Mouse (Mus musculus): ENCODE results near the gene Cog6. TPM values are rescaled to one million over a fixed set of nuclear protein-coding genes. Genes with fewer than 3 reads are reported as not detected.
A peak's percentile ranks its signal among the peaks of the same experiment; 100 is the strongest.
"Not testable (repeated sequence)": the region's sequence is repeated elsewhere in the genome, so short reads cannot be mapped to it uniquely, and the experiment has no call there.

The Cog6 gene
- polyA plus RNA-seq, 1 experiment from 2014 or later = 37.4 TPM

DNA sequence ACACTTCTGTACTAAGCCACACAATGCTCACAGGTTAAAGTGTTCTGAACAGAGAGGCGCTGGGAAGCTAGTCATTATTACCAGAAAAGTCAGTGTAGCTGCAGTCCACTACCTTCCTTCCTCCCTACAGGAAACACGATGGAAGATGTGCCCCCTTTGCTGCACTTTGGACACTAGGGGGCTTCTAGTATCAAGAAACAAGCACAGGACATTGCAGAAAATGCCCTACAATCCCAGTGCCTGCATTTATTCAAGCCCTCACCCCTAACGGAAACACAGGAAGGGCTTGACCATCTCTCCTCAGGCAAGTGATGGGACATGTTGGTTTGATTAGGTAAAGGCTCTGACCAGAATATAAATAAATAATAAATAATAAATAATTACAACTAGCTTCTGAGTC lies 16.4 kb upstream of the Cog6 start:
- peak; percentile 34 for DNase-seq (ENCODE audit: low spot score)

DNA sequence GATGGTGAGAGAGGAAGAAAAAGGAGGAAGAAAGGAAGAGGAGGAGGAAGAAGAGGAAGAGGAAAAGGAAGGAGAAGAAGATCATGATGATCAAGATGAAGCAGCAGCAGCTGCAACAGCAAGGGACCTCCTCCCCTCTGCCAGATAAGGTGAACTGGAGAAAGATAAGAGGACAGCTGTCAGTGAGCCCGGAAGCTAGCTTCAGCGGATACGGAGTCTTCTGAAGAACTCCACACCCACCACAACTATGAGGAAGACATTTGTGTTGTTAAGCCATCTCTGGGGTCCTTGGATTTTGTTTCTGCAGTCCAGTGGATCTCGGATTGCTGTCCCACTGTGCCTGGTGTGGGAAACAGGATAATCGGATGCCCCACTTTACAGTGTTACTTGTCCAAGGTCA lies 15.4 kb upstream of the Cog6 start:
- DNase-seq (ENCODE audit: low spot score) = peak; percentile 81

DNA sequence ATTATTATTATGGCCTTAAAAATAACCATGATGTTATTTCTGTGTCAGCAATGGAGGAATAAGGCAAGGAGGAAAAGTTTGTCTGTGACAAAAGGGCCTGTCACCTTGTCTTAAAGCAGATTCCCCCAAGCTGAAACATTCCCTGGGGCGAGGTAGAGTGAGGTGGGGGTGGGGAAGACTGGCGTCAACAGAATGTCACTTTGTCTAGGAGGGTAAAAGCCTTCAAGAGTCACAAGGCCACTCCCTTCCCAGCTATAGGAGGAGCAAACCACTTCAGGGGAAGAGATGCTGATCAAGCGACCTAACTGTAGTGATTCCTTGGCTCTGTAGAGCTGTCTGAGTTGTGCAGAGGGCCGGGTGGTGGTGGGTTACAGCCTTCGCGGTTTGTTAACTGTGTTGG lies 14.5 kb upstream of the Cog6 start:
- DNase-seq (ENCODE audit: low spot score) = peak; percentile 3

DNA sequence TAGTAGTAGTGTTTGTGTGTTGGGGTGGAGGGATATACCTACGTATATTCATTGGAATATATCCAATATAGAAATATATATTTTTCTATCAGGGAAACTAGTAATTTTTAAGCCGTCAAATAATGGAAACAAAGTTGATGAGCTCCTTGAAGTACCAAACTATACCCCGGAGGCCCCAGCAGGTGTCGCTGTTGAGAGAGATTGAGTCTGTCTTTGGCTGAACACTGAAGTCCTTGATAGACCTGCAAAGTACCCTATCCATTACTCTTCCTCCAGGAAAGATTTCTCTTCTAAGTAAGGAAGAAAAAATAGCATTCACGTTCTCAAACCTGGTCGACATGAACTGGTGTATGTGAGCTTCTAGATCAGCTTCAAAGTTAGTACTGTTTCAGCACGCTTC lies 12.0 kb upstream of the Cog6 start:
- peak; percentile 73 for DNase-seq (ENCODE audit: low spot score)

DNA sequence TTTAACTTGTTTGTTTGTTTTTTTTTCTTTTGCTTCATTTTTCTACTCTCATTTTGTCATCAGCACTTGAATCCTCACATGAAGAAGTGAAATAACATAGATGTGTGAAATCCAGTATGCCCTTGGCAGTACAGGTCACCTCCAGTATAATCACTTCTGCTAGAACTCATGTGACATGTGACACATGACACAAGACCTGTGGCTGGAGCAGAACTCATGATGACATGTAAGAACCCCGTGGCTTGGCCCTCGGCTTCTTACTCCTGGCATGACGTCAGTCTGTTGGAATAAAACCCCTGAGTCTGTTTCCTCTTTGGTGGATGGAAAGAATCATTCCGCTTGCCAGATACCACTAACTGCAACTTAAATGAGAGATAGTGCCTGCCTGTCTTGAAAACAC lies 10.3 kb upstream of the Cog6 start:
- DNase-seq (ENCODE audit: low spot score) = no peak

DNA sequence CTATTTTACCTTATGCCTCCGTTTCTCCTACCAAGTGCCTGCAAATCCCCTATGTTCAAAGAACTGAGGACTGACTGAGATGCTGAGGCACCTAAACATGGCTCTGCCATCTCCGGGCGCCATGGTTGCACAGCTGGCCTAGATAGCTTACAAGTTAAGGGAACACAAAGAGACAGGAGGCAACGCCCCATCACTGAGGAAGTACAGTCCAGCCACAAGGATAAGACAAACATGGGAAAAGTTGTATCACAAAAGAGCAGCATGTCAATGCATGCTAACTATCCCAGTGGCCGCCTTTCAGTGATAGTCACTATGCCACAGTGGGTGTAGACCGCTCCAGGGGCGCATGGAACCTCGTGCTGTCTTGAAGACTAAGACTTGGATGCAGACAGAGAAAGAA lies 9.6 kb downstream of the Cog6 start:
- no peak for DNase-seq (ENCODE audit: low spot score)

DNA sequence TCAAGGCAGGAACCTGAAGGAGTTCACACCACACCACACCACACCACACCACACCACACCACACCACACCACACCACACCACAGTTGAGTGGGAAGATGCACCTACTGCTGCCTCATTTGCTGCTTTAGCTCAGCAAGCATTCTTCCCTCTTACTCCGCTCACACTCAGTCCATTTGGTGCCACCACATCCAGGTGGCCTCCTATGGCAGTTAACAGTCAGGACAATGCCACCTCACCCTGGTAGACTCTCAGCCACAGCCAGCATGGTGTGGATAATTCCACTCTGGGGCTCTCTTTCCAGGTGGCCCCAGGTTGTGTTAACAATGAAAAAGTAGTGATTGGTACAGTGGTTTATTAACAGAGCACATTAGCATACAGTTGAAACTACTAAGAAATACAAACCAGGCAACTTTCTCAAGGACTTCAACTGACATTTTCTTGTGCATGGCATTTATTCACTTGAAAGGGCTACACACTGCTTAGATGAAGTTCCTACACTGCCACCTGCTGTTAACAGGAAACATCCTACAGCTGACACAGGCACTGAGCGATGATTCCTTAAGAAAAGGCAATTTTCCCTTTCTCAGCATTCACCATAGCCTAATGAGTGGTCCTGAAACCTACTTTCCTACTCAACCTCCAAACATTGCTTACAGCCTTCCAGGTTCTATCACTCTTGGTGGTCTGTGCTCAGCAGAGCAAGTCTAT lies 12.5 kb downstream of the Cog6 start:
- peak; percentile 67 for DNase-seq (ENCODE audit: low spot score)

DNA sequence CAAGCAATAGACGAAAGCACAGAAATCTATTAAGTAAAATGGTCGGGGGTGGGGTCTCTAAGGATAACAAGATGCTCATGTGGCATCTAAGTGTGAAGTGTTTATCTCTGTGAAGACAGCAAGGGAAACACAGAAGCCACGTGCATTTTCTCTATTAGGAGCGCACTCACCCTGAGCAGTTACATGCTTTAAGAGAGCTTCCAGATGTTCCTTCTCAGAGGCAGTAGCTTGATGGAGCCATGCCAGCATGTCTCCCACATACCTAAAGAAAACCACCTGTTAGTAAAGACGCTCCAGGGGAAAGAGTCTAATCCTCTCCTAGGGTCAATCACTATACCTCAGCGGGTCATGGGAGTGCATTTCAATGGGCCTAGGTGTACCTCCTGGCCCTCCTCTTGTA lies 15.0 kb downstream of the Cog6 start:
- no peak for DNase-seq (ENCODE audit: low spot score)

DNA sequence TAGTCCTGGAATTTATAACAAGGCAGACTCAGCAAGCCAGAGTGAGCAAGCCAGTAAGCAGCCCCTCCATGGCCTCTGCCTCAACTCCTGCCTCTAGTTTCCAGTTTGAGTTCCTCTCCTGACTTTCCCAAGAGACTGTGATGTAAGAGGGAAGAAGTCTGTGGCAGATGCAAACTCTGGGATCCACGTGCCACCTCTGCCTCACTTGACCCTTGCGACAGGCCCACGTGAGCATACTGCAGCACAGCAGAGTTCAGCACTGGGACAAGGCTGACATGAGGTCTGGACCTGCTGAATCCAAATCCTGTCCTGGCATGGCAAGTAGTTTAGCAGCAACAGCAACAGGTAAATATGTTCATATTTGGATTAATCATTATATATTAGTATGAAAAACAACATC lies 17.0 kb downstream of the Cog6 start:
- DNase-seq (ENCODE audit: low spot score) = no peak

DNA sequence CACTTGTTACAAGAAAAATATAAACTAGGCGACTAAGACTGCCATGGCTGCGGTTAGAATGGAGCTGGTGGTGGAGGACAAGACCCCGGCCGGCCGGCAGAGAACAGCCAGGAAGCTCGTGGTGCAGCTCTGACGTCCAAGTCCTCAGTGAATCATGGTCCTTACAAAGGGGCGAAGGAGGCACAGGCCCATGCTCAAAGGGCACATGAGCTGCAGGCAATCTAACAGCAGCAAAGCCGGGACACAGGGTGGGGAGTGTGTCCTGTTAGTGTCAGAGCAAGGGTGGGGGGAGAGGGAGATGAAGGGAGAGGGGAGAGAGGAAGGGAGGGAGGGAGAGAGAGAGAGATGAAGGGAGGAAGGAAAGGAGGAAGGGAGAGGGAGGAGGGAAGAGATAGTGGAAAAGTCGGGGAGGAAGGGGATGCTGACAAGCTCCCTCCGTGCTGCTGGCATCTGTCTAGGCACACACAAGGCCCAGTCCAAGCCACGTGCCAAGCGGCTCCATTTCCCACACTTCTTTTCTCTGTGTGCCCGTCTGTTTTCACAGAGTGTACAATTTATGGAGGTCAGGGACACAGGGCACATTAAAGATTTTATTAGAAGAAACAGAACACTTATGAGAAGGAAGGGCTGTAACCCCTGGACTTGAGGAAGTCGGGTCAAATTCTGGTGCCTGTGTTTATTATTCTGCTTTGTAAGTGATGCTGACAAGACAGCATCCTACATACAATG lies 17.9 kb downstream of the Cog6 start:
- DNase-seq (ENCODE audit: low spot score) = no peak

DNA sequence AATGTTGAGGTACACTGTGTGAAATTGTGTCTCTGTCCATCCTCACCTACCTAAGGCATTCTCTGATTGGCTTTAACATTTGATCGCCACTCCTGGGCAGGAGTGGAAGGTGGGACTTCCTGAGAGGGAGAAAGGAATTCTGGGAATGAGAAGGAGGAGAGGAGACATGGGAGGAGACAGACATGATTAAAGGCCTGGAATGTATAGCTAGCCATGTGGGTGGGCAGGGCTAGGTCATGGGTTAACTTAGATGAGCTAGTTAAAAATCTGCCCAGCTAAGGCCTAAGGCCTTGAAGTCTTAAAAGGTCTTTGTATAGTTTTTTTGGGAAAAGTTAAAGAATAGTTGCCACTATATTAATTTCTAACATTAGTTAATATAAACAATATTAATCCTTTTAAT lies 19.7 kb downstream of the Cog6 start:
- DNase-seq (ENCODE audit: low spot score) = no peak

DNA sequence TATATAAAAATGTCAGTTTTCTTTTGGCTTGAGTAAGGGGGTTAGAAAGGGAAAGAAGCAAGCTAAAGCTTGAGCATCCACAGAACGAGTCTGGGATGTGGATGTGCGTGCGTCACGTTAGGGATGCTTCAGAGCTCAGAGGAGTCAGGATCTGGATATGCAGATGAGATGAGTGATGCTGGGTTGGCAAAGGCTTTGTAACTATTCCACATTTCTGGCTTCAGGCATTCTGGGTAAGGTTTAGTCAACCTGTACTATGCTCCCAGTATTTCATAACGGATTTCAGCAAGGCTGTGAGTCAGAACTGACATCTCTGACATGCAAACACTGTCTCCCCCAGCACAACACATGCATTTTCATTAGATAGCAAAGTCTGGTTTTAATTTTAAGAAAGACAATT lies 20.4 kb downstream of the Cog6 start:
- DNase-seq (ENCODE audit: low spot score) = no peak

DNA sequence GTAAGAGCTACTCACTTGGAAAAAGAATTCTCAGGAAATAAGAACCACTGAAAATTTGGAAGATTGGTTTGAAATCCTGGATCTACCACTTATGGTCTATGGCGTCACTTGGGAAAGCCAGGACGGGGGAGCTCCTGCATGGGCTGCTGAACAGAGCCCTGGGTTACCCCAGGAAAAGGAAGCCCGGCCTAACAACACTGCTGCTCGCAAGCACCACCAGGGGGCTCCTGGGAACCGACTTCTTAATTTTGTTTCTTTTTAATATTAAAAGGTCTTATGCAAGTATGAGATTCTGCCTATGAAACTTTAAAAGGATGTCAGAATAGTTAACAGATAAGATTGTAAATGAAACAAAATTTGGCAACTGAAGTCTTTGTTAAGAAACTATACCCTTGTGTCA lies 22.4 kb downstream of the Cog6 start:
- DNase-seq (ENCODE audit: low spot score) = no peak

DNA sequence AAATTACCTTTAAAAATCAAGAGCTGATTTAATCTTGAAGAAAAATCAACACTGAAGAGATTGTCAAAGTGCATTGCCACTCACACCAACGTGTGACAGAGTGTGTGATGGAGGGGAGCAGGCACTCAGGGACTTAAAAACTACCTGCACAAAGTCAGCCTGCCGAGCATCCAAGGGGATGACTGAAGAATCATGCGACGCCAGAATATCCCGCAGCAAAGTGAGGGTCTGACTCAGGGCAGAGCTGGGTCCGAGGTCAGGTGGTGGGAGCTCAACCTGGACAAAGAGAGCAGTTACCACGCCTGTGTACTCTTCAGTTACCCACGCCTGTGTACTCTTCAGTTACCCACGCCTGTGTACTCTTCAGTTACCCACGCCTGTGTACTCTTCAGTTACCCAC lies 23.7 kb downstream of the Cog6 start:
- DNase-seq (ENCODE audit: low spot score) = no peak

DNA sequence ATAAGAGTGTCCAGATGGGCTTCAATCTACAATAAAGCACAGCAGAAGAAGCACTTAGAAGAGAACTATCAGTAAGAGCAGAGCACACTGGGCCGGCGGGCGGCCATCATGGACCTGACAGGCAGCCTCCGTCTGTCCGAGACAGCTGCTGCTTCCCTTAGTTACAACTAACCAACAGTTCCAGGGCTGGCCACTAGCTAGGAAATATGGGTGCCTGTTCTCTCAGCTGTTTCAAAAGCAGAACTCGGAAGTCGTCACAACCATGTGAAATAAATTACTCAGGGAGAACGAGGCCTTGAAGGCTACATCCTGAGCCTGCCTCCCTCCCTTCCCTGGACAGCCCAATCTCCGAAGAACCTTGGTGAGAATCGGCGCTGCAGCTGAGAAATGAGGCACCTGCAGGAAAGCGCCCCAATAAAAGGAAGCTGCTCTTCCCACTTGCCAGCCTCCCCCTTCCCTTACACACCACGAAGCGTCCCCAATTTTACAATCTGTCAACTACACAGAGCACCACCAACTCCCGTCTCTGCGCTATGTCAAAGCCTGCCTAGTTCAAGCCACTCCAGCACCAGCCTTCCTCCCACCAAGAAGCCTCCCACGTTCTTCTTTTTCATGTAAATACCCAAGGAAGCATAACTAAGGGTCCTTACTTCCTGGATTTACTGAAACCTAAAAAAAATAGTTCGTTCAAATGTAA lies 26.8 kb downstream of the Cog6 start:
- DNase-seq (ENCODE audit: low spot score) = no peak

DNA sequence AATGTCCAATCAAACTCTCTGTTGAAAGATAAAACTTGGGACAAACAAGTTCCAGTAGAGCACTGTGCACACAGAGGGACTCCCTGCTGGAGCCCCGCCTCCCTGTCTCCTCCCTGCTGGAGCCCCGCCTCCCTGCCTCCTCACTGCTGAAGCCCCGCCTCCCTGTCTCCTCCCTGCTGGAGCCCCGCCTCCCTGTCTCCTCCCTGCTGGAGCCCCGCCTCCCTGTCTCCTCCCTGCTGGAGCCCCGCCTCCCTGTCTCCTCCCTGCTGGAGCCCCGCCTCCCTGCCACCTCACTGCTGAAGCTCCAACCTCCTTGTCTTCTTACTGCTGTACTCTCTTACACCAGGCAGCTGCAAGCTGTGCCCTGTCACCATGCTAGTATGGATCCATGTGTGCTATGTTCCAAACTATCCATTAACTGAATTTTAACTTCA lies 31.5 kb downstream of the Cog6 start:
- DNase-seq (ENCODE audit: low spot score) = not testable (repeated sequence)

DNA sequence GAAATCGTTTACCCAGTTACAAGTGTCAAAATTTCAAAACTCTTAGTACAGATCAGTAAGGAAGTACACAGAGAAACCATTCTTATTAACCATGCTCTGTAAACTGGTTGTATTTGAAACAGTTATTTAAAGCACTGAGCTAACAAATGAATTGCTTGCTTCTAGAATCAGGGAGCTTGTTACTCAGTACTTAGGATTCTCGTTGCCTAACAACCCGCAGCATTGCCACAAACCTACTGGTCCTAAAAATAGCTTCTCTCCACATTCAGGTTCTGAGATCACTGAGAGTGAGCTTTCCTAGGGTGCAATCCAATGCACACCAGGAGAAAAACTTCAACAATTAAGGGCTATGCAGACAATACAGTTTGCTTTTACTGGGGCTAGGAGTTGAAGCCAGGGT lies 33.3 kb downstream of the Cog6 start:
- DNase-seq (ENCODE audit: low spot score) = no peak

DNA sequence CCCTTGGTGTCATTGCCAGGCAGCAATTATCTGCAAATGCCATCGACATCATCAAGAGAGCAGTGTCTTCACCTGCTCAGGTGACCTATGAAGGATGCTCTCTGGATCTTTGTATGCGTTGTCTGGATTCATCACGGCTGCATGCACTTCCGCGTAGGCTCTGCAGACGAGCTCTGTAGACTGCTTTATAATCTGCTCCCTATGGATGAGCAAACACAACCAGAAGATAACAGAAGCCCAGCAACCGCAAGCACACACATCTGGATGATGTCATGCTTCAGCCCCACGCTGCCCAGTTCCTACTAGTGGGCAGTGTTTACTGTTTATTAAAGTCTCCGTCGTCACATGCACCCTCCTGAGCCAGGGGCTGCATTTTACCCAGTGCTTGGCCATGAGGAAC lies 34.0 kb downstream of the Cog6 start:
- DNase-seq (ENCODE audit: low spot score) = no peak

DNA sequence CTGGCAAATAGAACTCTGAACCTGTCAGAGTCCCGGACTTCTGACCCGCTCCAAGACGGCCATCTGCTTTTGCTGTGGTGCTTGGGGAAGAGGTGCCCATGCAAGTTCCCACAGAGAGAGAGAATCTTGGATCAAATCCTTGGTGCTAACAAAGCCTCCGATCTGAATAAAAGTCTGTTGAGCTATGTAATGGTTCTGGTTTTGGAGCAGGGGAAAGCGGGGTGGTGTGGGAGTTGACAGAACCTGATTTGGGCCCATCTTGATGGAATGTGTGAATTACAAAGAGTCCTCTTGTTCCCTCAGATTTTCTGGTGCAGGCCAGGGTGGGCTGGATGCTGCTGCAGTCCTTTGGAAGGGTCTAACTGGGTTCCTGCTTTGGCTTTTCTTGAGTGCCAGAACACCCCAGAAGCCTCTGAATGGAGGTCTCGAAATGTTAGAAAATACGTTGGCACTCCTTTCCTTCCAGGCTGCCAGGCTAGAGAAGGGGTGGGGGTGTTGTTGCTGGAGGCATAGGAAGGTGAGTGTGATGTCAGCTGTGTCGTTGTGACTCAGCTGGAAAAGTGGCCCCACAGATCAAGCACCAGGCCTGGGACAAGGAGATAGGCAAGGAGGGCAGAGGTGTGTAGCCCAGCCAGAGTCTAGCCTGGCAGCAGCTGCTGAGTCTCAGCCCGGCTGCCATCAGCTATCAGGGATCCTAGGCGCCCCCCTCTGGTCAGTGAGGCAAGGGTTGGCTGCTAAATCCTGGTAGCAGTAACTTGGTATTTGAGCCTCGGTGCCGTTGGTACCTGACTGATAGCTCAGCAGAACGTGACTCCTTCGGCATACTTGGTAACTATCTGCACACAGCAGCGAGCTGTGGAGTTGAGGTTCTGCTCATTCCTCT lies 42.1 kb downstream of the Cog6 start:
- peak; percentile 80 for DNase-seq (ENCODE audit: low spot score)

DNA sequence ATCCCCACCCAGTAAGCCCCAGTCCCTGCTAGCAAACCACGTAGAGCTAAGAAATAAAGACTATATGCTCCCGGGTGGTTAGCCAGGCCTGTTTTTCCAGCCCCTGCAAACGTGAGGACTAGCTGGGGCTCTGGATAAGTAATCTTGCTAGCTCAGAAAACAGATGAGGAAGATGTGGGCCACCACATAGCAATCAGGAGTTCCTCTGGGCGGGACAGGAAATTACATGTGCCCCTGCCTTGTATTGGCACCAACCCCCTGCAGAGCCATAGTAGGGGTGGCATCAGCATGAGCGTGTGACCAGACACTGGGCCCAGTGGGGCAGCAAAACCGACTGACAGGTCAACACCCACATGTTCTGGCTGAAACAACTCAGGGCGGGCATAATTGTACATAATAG lies 44.1 kb downstream of the Cog6 start:
- no peak for DNase-seq (ENCODE audit: low spot score)

DNA sequence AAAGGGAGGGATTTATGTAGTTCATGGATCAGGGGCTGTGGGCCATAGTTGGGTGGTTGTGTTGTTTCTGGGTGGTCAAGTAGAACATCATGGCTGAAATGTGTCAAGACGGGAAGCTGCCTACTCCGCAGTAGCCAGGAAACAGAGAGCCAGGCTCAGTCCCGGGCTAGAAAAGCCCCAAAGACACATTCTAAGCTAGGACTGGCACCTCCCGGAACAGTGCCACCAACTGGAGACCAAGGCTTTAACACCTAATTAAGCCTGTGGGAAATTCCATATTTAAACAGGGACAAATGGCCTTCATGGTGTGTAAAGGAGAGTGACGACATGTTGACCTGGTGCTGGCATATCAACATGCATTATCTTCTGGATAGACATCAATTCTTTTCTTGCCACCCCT lies 50.0 kb downstream of the Cog6 start:
- no peak for DNase-seq (ENCODE audit: low spot score)

DNA sequence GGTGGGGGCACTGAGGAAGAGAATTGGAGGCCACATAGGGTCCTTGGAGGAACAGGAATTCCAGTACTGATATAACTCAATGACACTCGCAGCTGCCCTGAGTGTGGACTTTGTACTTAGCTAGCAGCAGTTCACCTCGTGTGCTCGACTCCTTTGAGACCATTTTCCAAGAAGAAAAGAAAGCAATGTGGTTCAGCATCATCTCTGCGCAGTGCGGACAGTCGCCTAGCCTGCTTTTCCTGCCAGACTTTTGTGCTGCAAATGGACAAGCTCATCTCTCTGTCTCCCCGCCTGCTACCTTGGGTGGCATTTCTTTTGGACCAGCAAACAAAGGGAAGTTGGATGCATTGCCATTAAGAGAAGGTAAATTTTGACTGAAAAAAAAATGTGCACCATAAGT lies 52.8 kb downstream of the Cog6 start:
- no peak for DNase-seq (ENCODE audit: low spot score)

All from thymus, postnatal 0 days (tissue).